Comparison of ENCODE assay signal across 12 mouse cellular contexts in the genomic region with DNA sequence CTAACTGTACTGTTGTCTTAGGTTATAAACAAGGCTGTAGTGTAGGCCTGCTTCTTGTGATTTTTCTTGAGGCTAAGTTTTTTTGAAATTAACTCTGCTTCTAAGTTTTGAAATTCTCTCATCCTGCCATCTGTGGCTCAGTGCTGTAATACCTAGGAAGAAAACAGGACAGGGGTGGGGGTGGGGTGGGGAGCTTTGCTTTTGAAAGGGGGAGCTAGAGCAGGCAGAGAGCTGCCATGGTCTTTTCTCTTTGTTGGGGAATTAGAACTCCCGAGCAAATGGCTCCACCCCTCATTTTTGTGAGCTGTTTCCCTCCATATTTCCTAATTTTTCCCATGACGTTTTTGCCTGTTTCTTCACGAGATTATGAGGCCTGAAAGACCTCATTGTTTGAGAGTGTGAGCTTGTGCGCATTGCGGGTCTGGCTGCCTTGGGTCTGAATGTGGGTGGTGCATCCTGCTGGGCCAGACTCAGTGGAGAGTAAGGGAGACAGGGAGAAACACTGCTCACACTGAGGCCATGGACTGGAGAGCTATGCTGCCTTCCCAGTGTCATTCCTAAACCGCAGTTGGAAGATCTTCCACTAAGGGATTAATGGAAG. TPM values are rescaled to one million over a fixed set of nuclear protein-coding genes. Genes with fewer than 3 reads are reported as not detected.
DNase-seq lines count a peak whose midpoint lies in the region; ATAC-seq and TF ChIP-seq lines count a peak whose summit lies in the region.
"Had no signal": no experiment of that assay in that cellular context is flagged by ENCODE, and none has a peak within 500 bp of the region (broad histone marks: within the 10 kb centered on the region; RNA-seq: fewer than 3 reads in every experiment).

No protein-coding gene starts in this region.

- no peak overlapping the region for H3K4me2 ChIP-seq in lung, embryonic 16.5 days (ENCODE audit: low read depth, low read length)
- no peak overlapping the region for H3K4me2 ChIP-seq in forebrain, embryonic 12.5 days
- no peak overlapping the region for H3K4me2 ChIP-seq in midbrain, embryonic 15.5 days
- no peak overlapping the region for H3K4me2 ChIP-seq in kidney, embryonic 15.5 days

- peaks cover 32% of the 10 kb centered on the region for H3K4me1 ChIP-seq in lung, embryonic 16.5 days (replicated peaks; ENCODE audit: control insufficient read depth, insufficient read depth, low read length)
- H3K4me1 ChIP-seq in lung, adult 2 months (ENCODE audit: control insufficient read depth, insufficient read depth, low read length), result peaks cover under 1% of the 10 kb centered on the region
- H3K4me1 ChIP-seq in forebrain, embryonic 12.5 days, result peaks cover 37% of the 10 kb centered on the region
- peaks cover 33% of the 10 kb centered on the region for H3K4me1 ChIP-seq in midbrain, embryonic 15.5 days
- H3K4me1 ChIP-seq in kidney, embryonic 15.5 days, result peaks cover 30% of the 10 kb centered on the region

- peak overlapping the region; percentile 3; the same call in 1 of the 2 replicates for H3K9ac ChIP-seq in lung, embryonic 16.5 days (ENCODE audit: low read length)
- no peak overlapping the region for H3K9ac ChIP-seq in forebrain, embryonic 12.5 days
- H3K9ac ChIP-seq in midbrain, embryonic 15.5 days, result no peak overlapping the region
- no peak overlapping the region for H3K9ac ChIP-seq in kidney, embryonic 15.5 days

- DNase-seq in lung, adult 2 months, result no peak
- DNase-seq in heart, postnatal 4 days, result peak; percentile 34
- DNase-seq in spleen, postnatal 36 days (ENCODE audit: low spot score in 2 of 2), result no peak
- no peak for DNase-seq in gastrocnemius, postnatal 14 days
- DNase-seq: adrenal gland, postnatal 25 days; lung, postnatal 4 days had no signal

- TF ChIP-seq POLR2A in lung, adult 2 months (IDR thresholded peaks at IDR 0.05; ENCODE audit: borderline replicate concordance, extremely low read depth, low read depth, low read length), result no peak

- WGBS in lung, embryonic 16.5 days, result 41% methylated on average over 6 of the region's 6 CpGs
- WGBS in lung, adult 2 months, result 58% methylated on average over 6 of the region's 6 CpGs
- 3% methylated on average over 6 of the region's 6 CpGs for WGBS in forebrain, embryonic 12.5 days
- WGBS in midbrain, embryonic 15.5 days, result 10% methylated on average over 6 of the region's 6 CpGs
- WGBS in kidney, embryonic 15.5 days, result 53% methylated on average over 6 of the region's 6 CpGs

- intact Hi-C loops in gastrocnemius, postnatal 14 days (cut with DNase I; ENCODE audit: low total_unique reads), result no loop called here

- TF ChIP-seq CTCF in lung, adult 2 months (IDR thresholded peaks at IDR 0.05; ENCODE audit: insufficient read depth, low read length), result no peak

- peak; percentile 69; the same call in 1 of the 2 replicates for ATAC-seq in lung, embryonic 16.5 days (ENCODE audit: low read depth)
- ATAC-seq in forebrain, embryonic 12.5 days (ENCODE audit: low FRiP score), result peak; percentile 65
- ATAC-seq in midbrain, embryonic 15.5 days (replicated peaks), result no peak; the same call in 1 of the 2 replicates
- ATAC-seq in kidney, embryonic 15.5 days (replicated peaks; ENCODE audit: low FRiP score), result no peak

- no peaks in the 10 kb centered on the region for H3K27me3 ChIP-seq in lung, embryonic 16.5 days (ENCODE audit: control insufficient read depth, insufficient read depth, low read depth, low read length)
- no peaks in the 10 kb centered on the region for H3K27me3 ChIP-seq in forebrain, embryonic 12.5 days
- H3K27me3 ChIP-seq in midbrain, embryonic 15.5 days (replicated peaks), result no peaks in the 10 kb centered on the region
- no peaks in the 10 kb centered on the region for H3K27me3 ChIP-seq in kidney, embryonic 15.5 days

- no peaks in the 10 kb centered on the region for H3K9me3 ChIP-seq in lung, embryonic 16.5 days (ENCODE audit: control insufficient read depth, low read length)
- no peaks in the 10 kb centered on the region for H3K9me3 ChIP-seq in forebrain, embryonic 12.5 days
- no peaks in the 10 kb centered on the region for H3K9me3 ChIP-seq in midbrain, embryonic 15.5 days
- H3K9me3 ChIP-seq in kidney, embryonic 15.5 days (replicated peaks), result no peaks in the 10 kb centered on the region
- H3K9me3 ChIP-seq: G1E had no signal

- 0 out of 2 replicates have a peak overlapping the region, but pooled peaks have one; percentile 31 for H3K27ac ChIP-seq in lung, embryonic 16.5 days (ENCODE audit: low read length)
- peak overlapping the region; percentile 37; the same call in 1 of the 2 replicates for H3K27ac ChIP-seq in forebrain, embryonic 12.5 days
- H3K27ac ChIP-seq in midbrain, embryonic 15.5 days, result 0 out of 2 replicates have a peak overlapping the region, but pooled peaks have one; percentile 7
- H3K27ac ChIP-seq in kidney, embryonic 15.5 days, result no peak overlapping the region
- H3K27ac ChIP-seq: left cerebral cortex, adult 2 months had no signal

- no peak overlapping the region for H3K4me3 ChIP-seq in lung, embryonic 16.5 days (ENCODE audit: low read length)
- H3K4me3 ChIP-seq in lung, adult 2 months (replicated peaks; ENCODE audit: extremely low read depth, low read depth, low read length), result no peak overlapping the region
- H3K4me3 ChIP-seq in forebrain, embryonic 12.5 days (replicated peaks), result no peak overlapping the region
- no peak overlapping the region for H3K4me3 ChIP-seq in midbrain, embryonic 15.5 days
- no peak overlapping the region for H3K4me3 ChIP-seq in kidney, embryonic 15.5 days (replicated peaks)
- H3K4me3 ChIP-seq: left cerebral cortex, adult 2 months had no signal

- no peaks in the 10 kb centered on the region for H3K36me3 ChIP-seq in lung, embryonic 16.5 days (ENCODE audit: control insufficient read depth, insufficient read depth, low read length)
- no peaks in the 10 kb centered on the region for H3K36me3 ChIP-seq in forebrain, embryonic 12.5 days (replicated peaks)
- no peaks in the 10 kb centered on the region for H3K36me3 ChIP-seq in midbrain, embryonic 15.5 days (replicated peaks)
- H3K36me3 ChIP-seq in kidney, embryonic 15.5 days, result no peaks in the 10 kb centered on the region
- H3K36me3 ChIP-seq: G1E had no signal

RNA-seq across cellular contexts. Expression of a gene that starts 58.6 kb away (rescaled TPM):
- polyA plus RNA-seq in lung, embryonic 16.5 days (2015; fragmentation: Nextera tagmentation; extraction: Ambion mirVana), result 6.7 and 7.7 TPM in 2 replicates
- 3.8 and 7.5 TPM in 2 replicates for polyA plus RNA-seq in lung, adult 2 months (2012; rRNA removed)
- polyA plus RNA-seq in forebrain, embryonic 12.5 days (2016; fragmentation: Nextera tagmentation; extraction: Ambion mirVana), result 22.3 and 27.7 TPM in 2 replicates
- 10 to 100 TPM; 23.9 to 24.5 TPM for total RNA-seq in heart, postnatal 4 days (2021)
- 22.3 and 25.3 TPM in 2 replicates for polyA plus RNA-seq in midbrain, embryonic 15.5 days (2015; fragmentation: Nextera tagmentation; extraction: Ambion mirVana)
- 8.0 and 8.8 TPM in 2 replicates for polyA plus RNA-seq in kidney, embryonic 15.5 days (2015; fragmentation: Nextera tagmentation; extraction: Ambion mirVana)
- total RNA-seq in gastrocnemius, postnatal 14 days (2021), result 1 to 10 TPM; 4.7 to 6.4 TPM
- polyA plus RNA-seq: G1E had no signal

Comparison
In these comparisons a context has a peak if more than half of its experiments do, and no peak if none do; other contexts are left out.
1. ATAC-seq: peak in lung, embryonic 16.5 days (single experiment) and forebrain, embryonic 12.5 days (single experiment); none in midbrain, embryonic 15.5 days (single experiment) and kidney, embryonic 15.5 days (single experiment).